Mouse (Mus musculus) liver, embryonic 16.5 days (tissue): ENCODE measurements around the gene Tpt1. TPM values are rescaled to one million over a fixed set of nuclear protein-coding genes. Genes with fewer than 3 reads are reported as not detected.

Experiments
- ATAC-seq: fragments of 200-750 bp; cut with Nextera tagmentation; 2 replicates; pipeline ENCODE4 v1.8.0; 2017; ENCODE audit warnings: low read depth, mild to moderate bottlenecking, moderate number of reproducible peaks, moderate library complexity
- H3K27ac ChIP-seq: fragments of 300-500 bp; sonication (generic); 2 replicates; pipeline ENCODE4 v1.5.1; 2014; ENCODE audit warnings: mild to moderate bottlenecking, low read length
- H3K27me3 ChIP-seq: fragments of 300-500 bp; sonication (generic); 2 replicates; pipeline ENCODE4 v1.6.1; 2014; ENCODE audit warnings: low read depth, low read length, mixed read lengths; ENCODE audit not compliant: control insufficient read depth, insufficient read depth
- H3K36me3 ChIP-seq: fragments of 300-500 bp; sonication (generic); 2 replicates; pipeline ENCODE4 v1.6.1; 2014; ENCODE audit warnings: mild to moderate bottlenecking; ENCODE audit not compliant: control insufficient read depth, insufficient read depth
- H3K4me1 ChIP-seq: fragments of 300-500 bp; sonication (generic); 2 replicates; pipeline ENCODE4 v1.6.1; 2014; ENCODE audit warnings: low read depth, low read length, mixed read lengths; ENCODE audit not compliant: control insufficient read depth
- H3K4me2 ChIP-seq: fragments of 300-500 bp; sonication (generic); 2 replicates; pipeline ENCODE4 v1.6.1; 2014; ENCODE audit warnings: low read depth, low read length, mixed read lengths
- H3K4me3 ChIP-seq: fragments of 300-500 bp; sonication (generic); 2 replicates; pipeline ENCODE4 v1.5.1; 2014; ENCODE audit warnings: low read depth, mild to moderate bottlenecking, low read length
- H3K9ac ChIP-seq: fragments of 300-500 bp; sonication (generic); 2 replicates; pipeline ENCODE4 v1.6.1; 2014; ENCODE audit warnings: low read depth, low read length
- H3K9me3 ChIP-seq: fragments of 300-500 bp; sonication (generic); replicated peaks from 2 replicates; pipeline ENCODE4 v1.6.1; 2016; ENCODE audit warnings: low read length; ENCODE audit not compliant: control insufficient read depth
- WGBS: fragments of 180-500 bp; shearing (Covaris S2); extraction: QIAGEN DNeasy Blood & Tissue Kit; methylation state at CpG from one replicate; pipeline ENCODE4 v1.1.7; 2014; ENCODE audit not compliant: insufficient replicate concordance; 5-methylcytosine and 5-hydroxymethylcytosine counted together
- polyA plus RNA-seq: library from polyadenylated mRNA; unstranded; fragments of >200 nt; fragmentation: Nextera tagmentation; extraction: Ambion mirVana; gene quantifications from 2 replicates; pipeline ENCODE4 v1.2.1, GENCODE M21; 2015

The Tpt1 gene
- polyA plus RNA-seq, 1 experiment from 2014 or later: 462 TPM

DNA sequence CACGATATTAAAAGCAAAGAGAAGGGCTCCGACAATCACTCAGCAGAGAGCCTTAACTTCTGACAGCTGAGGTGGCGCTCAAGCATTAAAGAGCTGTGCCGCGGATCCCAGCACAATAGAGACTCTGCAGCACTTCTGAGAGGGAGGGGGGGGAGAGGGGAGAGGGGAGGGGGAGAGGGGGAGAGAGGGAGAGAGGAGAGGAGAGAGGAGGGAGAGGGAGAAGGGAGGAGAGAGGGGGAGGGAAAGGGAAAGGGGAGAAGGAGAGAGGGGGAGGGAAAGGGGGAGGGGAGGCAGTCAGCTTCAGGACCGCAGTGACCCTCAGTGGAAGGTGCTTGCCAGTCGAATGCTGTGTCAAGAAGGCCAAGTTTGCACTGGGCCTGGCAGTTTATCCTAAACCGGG is 34.1 kb downstream of the Tpt1 start:
- no peaks in the 10 kb centered on the region for H3K36me3 ChIP-seq
- H3K9me3 ChIP-seq: no peaks in the 10 kb centered on the region
- H3K4me1 ChIP-seq: no peaks in the 10 kb centered on the region
- no peak overlapping the region for H3K9ac ChIP-seq
- H3K27ac ChIP-seq: no peak overlapping the region
- no peaks in the 10 kb centered on the region for H3K27me3 ChIP-seq
- WGBS: 33% methylated on average over 8 of the region's 8 CpGs
- no peak overlapping the region for H3K4me2 ChIP-seq
- no peak overlapping the region for H3K4me3 ChIP-seq
- no peak for ATAC-seq

- H3K9ac ChIP-seq: no peak overlapping the region
Observed at GRCm38 (mm10) chr14:75881856-75882255, 37.0 kb downstream of the Tpt1 start.

GRCm38 (mm10) chr14:75883330-75883729 is 38.4 kb downstream of the Tpt1 start:
- no peak for ATAC-seq
- no peak overlapping the region for H3K4me2 ChIP-seq
- no peak overlapping the region for H3K9ac ChIP-seq
- no peak overlapping the region for H3K4me3 ChIP-seq
- H3K4me1 ChIP-seq: no peaks in the 10 kb centered on the region
- 53% methylated on average over 5 of the region's 5 CpGs for WGBS
- H3K9me3 ChIP-seq: no peaks in the 10 kb centered on the region
- no peaks in the 10 kb centered on the region for H3K36me3 ChIP-seq
- no peak overlapping the region for H3K27ac ChIP-seq
- H3K27me3 ChIP-seq: no peaks in the 10 kb centered on the region

More at GRCm38 (mm10) chr14:75881856-75882255, 37.0 kb downstream of the Tpt1 start:
- no peaks in the 10 kb centered on the region for H3K36me3 ChIP-seq
- H3K27ac ChIP-seq: no peak overlapping the region
- H3K27me3 ChIP-seq: no peaks in the 10 kb centered on the region
- no peaks in the 10 kb centered on the region for H3K4me1 ChIP-seq
- 50% methylated on average over 4 of the region's 4 CpGs for WGBS
- no peak overlapping the region for H3K4me2 ChIP-seq
- no peaks in the 10 kb centered on the region for H3K9me3 ChIP-seq
- ATAC-seq: no peak
- H3K4me3 ChIP-seq: no peak overlapping the region

DNA sequence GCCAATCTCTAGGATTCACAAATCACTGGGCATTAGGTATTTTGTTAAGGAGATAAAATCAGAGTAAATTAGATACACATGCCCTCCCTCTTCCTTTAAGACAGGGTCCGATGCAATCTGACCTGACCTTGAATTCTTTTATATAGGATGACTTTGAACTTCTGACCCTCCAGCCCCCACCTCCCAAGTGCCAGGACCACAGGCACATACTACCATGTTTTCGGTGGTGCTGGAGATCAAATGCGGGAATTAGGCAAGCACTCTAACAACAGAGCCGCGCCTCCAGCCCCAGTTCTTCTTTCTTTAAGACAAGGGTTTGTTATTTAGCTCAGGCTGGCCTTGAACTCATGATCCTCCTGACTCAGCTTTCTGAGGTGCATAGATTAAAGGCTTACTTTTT is 39.0 kb downstream of the Tpt1 start:
- Histone ChIP-seq H3K27me3 (no peaks in the 10 kb centered on the region), H3K9ac (no peak overlapping the region), H3K9me3 (no peaks in the 10 kb centered on the region), H3K4me2 (no peak overlapping the region), H3K4me3 (no peak overlapping the region), H3K36me3 (no peaks in the 10 kb centered on the region), H3K27ac (no peak overlapping the region), H3K4me1 (no peaks in the 10 kb centered on the region)
- ATAC-seq: no peak
- 80% methylated on average over 5 of the region's 5 CpGs for WGBS

GRCm38 (mm10) chr14:75892118-75892517 is 47.2 kb downstream of the Tpt1 start:
- no peaks in the 10 kb centered on the region for H3K4me1 ChIP-seq
- 80% methylated on average over 9 of the region's 9 CpGs for WGBS
- ATAC-seq: no peak
- H3K27ac ChIP-seq: no peak overlapping the region
- H3K27me3 ChIP-seq: no peaks in the 10 kb centered on the region
- H3K4me3 ChIP-seq: no peak overlapping the region
- no peak overlapping the region for H3K4me2 ChIP-seq
- no peaks in the 10 kb centered on the region for H3K9me3 ChIP-seq
- H3K36me3 ChIP-seq: peaks cover 3% of the 10 kb centered on the region; the same call in 1 of the 2 replicates
- H3K9ac ChIP-seq: no peak overlapping the region

Other genes starting within 250 kb of the Tpt1 start
- not detected in 2 replicates for gene Erich6b, start 202.8 kb upstream of the Tpt1 start, polyA plus RNA-seq
- gene Cog3, start 90.6 kb upstream of the Tpt1 start, polyA plus RNA-seq: 6.4 and 7.0 TPM in 2 replicates
- 1.3 and 1.6 TPM in 2 replicates for gene Slc25a30, start 58.1 kb upstream of the Tpt1 start, polyA plus RNA-seq
- 0.07 and 0.13 TPM in 2 replicates for gene Kctd4, start 109.9 kb downstream of the Tpt1 start, polyA plus RNA-seq
- gene Gtf2f2, start 165.8 kb downstream of the Tpt1 start, polyA plus RNA-seq: 15.4 and 16.9 TPM in 2 replicates